Mouse (Mus musculus) gastrocnemius, adult 2 months (tissue): ENCODE results near the gene Ate1. TPM values are rescaled to one million over a fixed set of nuclear protein-coding genes. Genes with fewer than 3 reads are reported as not detected.
A peak's percentile ranks its signal among the peaks of the same experiment; 100 is the strongest.

ENCODE experiments used
- DNase-seq: peaks from one replicate; pipeline ENCODE4 v3.0.0; 2022
- H3K27ac ChIP-seq: fragments of 200-600 bp; 2 replicates; pipeline ENCODE4 v1.8.1; 2022; ENCODE audit warnings: mild to moderate bottlenecking
- H3K4me3 ChIP-seq: fragments of 200-600 bp; 2 replicates; pipeline ENCODE4 v1.8.1; 2022; ENCODE audit warnings: mild to moderate bottlenecking, moderate library complexity
- CTCF ChIP-seq: fragments of 200-600 bp; IDR thresholded peaks from 2 replicates; pipeline ENCODE4 v1.8.1; 2022; ENCODE audit warnings: antibody characterized with exemption, mild to moderate bottlenecking, moderate library complexity
- intact Hi-C: fragments of 180-260 bp; cut with DNase I; formaldehyde crosslinking; loops from one replicate; pipeline ENCODE4 v1.15.1; 2025
- long read RNA-seq, 2 experiments: library from polyadenylated mRNA; stranded (forward); transcript quantifications; one replicate each; pipeline ENCODE4 v2.0.0; 2021
- total RNA-seq, 2 experiments: library from RNA; stranded (reverse); gene quantifications; 2 replicates each; pipeline ENCODE4 v1.2.3; 2021

The Ate1 gene
- total RNA-seq = 10 to 100 TPM; 36.0 to 36.6 TPM
- long read RNA-seq, experiment 1, full-length matches to known transcripts = 38 of 49 reads
- long read RNA-seq, experiment 1, partial matches to known transcripts = 1 of 49 reads
- long read RNA-seq, experiment 1, other reads (novel, unspliced or antisense) = 10 of 49 reads
- long read RNA-seq, experiment 2, full-length matches to known transcripts = 24 of 32 reads
- long read RNA-seq, experiment 2, partial matches to known transcripts = 0 of 32 reads
- long read RNA-seq, experiment 2, other reads (novel, unspliced or antisense) = 8 of 32 reads

- peak within 1 kb of the TSS; percentile 91 for H3K27ac ChIP-seq
- no peak for TF ChIP-seq CTCF
- intact Hi-C loops = no loop called here
- peak within 1 kb of the TSS; percentile 90 for H3K4me3 ChIP-seq
- DNase-seq = no peak
These were observed at the start of gene Ate1 for GRCm38 (mm10) chr7:130520049-130520425. Gene Ate1, minus strand, starts transcription at chr7:130520369.

GRCm38 (mm10) chr7:130568783-130569436, 48.7 kb upstream of the Ate1 start:
- peak; percentile 81 for DNase-seq
- H3K4me3 ChIP-seq = peak overlapping the region; percentile 36
- no peak for TF ChIP-seq CTCF
- intact Hi-C loops = loop anchor here (2.0 kb wide), 1 partner anchor 16 kb away; no protein-coding TSS in a partner anchor
- peak overlapping the region; percentile 92 for H3K27ac ChIP-seq

GRCm38 (mm10) chr7:130564596-130564995, 44.4 kb upstream of the Ate1 start:
- DNase-seq = no peak
- Histone ChIP-seq H3K4me3 (peak overlapping the region; percentile 49), H3K27ac (peak overlapping the region; percentile 92)
- intact Hi-C loops = no loop called here
- TF ChIP-seq CTCF = no peak

GRCm38 (mm10) chr7:130563880-130564279, 43.7 kb upstream of the Ate1 start:
- TF ChIP-seq CTCF = no peak

GRCm38 (mm10) chr7:130563276-130563675, 43.1 kb upstream of the Ate1 start:
- Histone ChIP-seq H3K4me3 (no peak overlapping the region), H3K27ac (peak overlapping the region; percentile 92)
- no peak for DNase-seq
- intact Hi-C loops = no loop called here
- no peak for TF ChIP-seq CTCF

More at GRCm38 (mm10) chr7:130563880-130564279, 43.7 kb upstream of the Ate1 start:
- DNase-seq = no peak
- peak overlapping the region; percentile 92 for H3K27ac ChIP-seq
- H3K4me3 ChIP-seq = peak overlapping the region; percentile 11; the same call in 1 of the 2 replicates
- intact Hi-C loops = no loop called here

GRCm38 (mm10) chr7:130560933-130561332, 40.8 kb upstream of the Ate1 start:
- TF ChIP-seq CTCF = no peak
- Histone ChIP-seq H3K27ac (peak overlapping the region; percentile 97), H3K4me3 (no peak overlapping the region)
- no peak for DNase-seq
- intact Hi-C loops = no loop called here

GRCm38 (mm10) chr7:130558592-130558991, 38.4 kb upstream of the Ate1 start:
- Histone ChIP-seq H3K27ac (peak overlapping the region; percentile 97), H3K4me3 (no peak overlapping the region)
- intact Hi-C loops = no loop called here
- TF ChIP-seq CTCF = no peak
- DNase-seq = peak; percentile 20

- no peak for DNase-seq
- Histone ChIP-seq H3K4me3 (peak overlapping the region; percentile 75), H3K27ac (peak overlapping the region; percentile 97)
- intact Hi-C loops = no loop called here
- TF ChIP-seq CTCF = no peak
These were observed 35.4 kb upstream of the Ate1 start for GRCm38 (mm10) chr7:130555597-130555996.

GRCm38 (mm10) chr7:130553321-130553720, 33.2 kb upstream of the Ate1 start:
- DNase-seq = no peak
- Histone ChIP-seq H3K4me3 (peak overlapping the region; percentile 75), H3K27ac (peak overlapping the region; percentile 97)
- intact Hi-C loops = loop anchor here (2.0 to 5.0 kb wide), 2 partner anchors 15 to 44 kb away; no protein-coding TSS in a partner anchor
- no peak for TF ChIP-seq CTCF

GRCm38 (mm10) chr7:130552780-130553179, 32.6 kb upstream of the Ate1 start:
- no peak for TF ChIP-seq CTCF
- intact Hi-C loops = loop anchor here (2.0 to 5.0 kb wide), 2 partner anchors 16 to 45 kb away; no protein-coding TSS in a partner anchor
- peak overlapping the region; percentile 75 for H3K4me3 ChIP-seq
- DNase-seq = peak; percentile 92
- H3K27ac ChIP-seq = peak overlapping the region; percentile 97

GRCm38 (mm10) chr7:130547635-130548175, 27.5 kb upstream of the Ate1 start:
- intact Hi-C loops = no loop called here

GRCm38 (mm10) chr7:130546791-130547484, 26.8 kb upstream of the Ate1 start:
- H3K4me3 ChIP-seq = peak overlapping the region; percentile 94
- intact Hi-C loops = no loop called here
- peak; percentile 91 for TF ChIP-seq CTCF

More at GRCm38 (mm10) chr7:130547635-130548175, 27.5 kb upstream of the Ate1 start:
- Histone ChIP-seq H3K27ac (peak overlapping the region; percentile 99), H3K4me3 (peak overlapping the region; percentile 94)
- TF ChIP-seq CTCF = no peak
- DNase-seq = no peak

GRCm38 (mm10) chr7:130546421-130546790, 26.2 kb upstream of the Ate1 start:
- no peak for TF ChIP-seq CTCF
- intact Hi-C loops = no loop called here
- Histone ChIP-seq H3K4me3 (peak overlapping the region; percentile 94), H3K27ac (peak overlapping the region; percentile 99)
- no peak for DNase-seq

More at GRCm38 (mm10) chr7:130546791-130547484, 26.8 kb upstream of the Ate1 start:
- DNase-seq = peak; percentile 95
- peak overlapping the region; percentile 99 for H3K27ac ChIP-seq
